In genomic region chr17:88870342-88870985, GRCm38 (mm10) we compare ENCODE assay signal across 27 mouse cellular contexts.
DNase-seq lines count a peak whose midpoint lies in the region; ATAC-seq and TF ChIP-seq lines count a peak whose summit lies in the region.
"Had no signal": no experiment of that assay in that cellular context is flagged by ENCODE, and none has a peak within 500 bp of the region (broad histone marks: within the 10 kb centered on the region; RNA-seq: fewer than 3 reads in every experiment).

No protein-coding gene starts in this region.

- no peak overlapping the region for H3K4me2 ChIP-seq in midbrain, embryonic 13.5 days (replicated peaks)
- H3K4me2 ChIP-seq: embryonic facial prominence, embryonic 12.5 days; heart, embryonic 11.5 days; hindbrain, embryonic 14.5 days; limb, embryonic 12.5 days had no signal

- TF ChIP-seq CTCF in lung, adult 2 months (IDR thresholded peaks at IDR 0.05; ENCODE audit: insufficient read depth, low read length) = no peak

- intact Hi-C loops in gastrocnemius, postnatal 36 days (cut with DNase I) = no loop called here

- H3K9ac ChIP-seq in midbrain, embryonic 13.5 days (replicated peaks) = no peak overlapping the region
- H3K9ac ChIP-seq: embryonic facial prominence, embryonic 12.5 days; hindbrain, embryonic 14.5 days; limb, embryonic 12.5 days had no signal

- H3K9me3 ChIP-seq in midbrain, embryonic 13.5 days = no peaks in the 10 kb centered on the region
- H3K9me3 ChIP-seq: embryonic facial prominence, embryonic 12.5 days; limb, embryonic 12.5 days; megakaryocyte, embryonic 14.5 days had no signal

- no peak for TF ChIP-seq POLR2A in lung, adult 2 months (IDR thresholded peaks at IDR 0.05; ENCODE audit: borderline replicate concordance, extremely low read depth, low read depth, low read length)

- DNase-seq in embryo, embryonic 10.5 days (ENCODE audit: low spot score) = peak; percentile 2
- DNase-seq in embryo, embryonic 10 days (ENCODE audit: low spot score) = no peak
- peak; percentile 70 for DNase-seq in heart, adult 11 months
- no peak for DNase-seq in heart, adult 9 months (ENCODE audit: low spot score in 2 of 2)
- peak; percentile 89 for DNase-seq in Muller cell, postnatal 12 days (ENCODE audit: inconsistent ontology term)
- no peak for DNase-seq in lung, adult 2 months
- DNase-seq in gastrocnemius, postnatal 36 days = no peak
- DNase-seq: adrenal gland, postnatal 14 days; cerebellum, postnatal 25 days; embryo, embryonic 11 days; heart, postnatal 10 days; kidney, adult 2 months; kidney, postnatal 36 days; lung, postnatal 4 days; right cerebral cortex, postnatal 4 days; thymus, adult 18-20 months; thymus, postnatal 36 days had no signal

- no peaks in the 10 kb centered on the region for H3K36me3 ChIP-seq in midbrain, embryonic 13.5 days
- H3K36me3 ChIP-seq: embryonic facial prominence, embryonic 12.5 days; limb, embryonic 12.5 days had no signal

- 0 out of 2 replicates have a peak, but pooled peaks cover 5% of the 10 kb centered on the region for H3K4me1 ChIP-seq in midbrain, embryonic 13.5 days (replicated peaks)
- H3K4me1 ChIP-seq in lung, adult 2 months (ENCODE audit: control insufficient read depth, insufficient read depth, low read length) = no peaks in the 10 kb centered on the region
- H3K4me1 ChIP-seq: embryonic facial prominence, embryonic 12.5 days; limb, embryonic 12.5 days; megakaryocyte, embryonic 14.5 days had no signal

- H3K27me3 ChIP-seq in midbrain, embryonic 13.5 days = no peaks in the 10 kb centered on the region
- H3K27me3 ChIP-seq: embryonic facial prominence, embryonic 12.5 days; limb, embryonic 12.5 days; megakaryocyte, embryonic 14.5 days had no signal

- 67% methylated on average over 4 of the region's 4 CpGs for WGBS in midbrain, embryonic 13.5 days
- WGBS in lung, adult 2 months = 80% methylated on average over 4 of the region's 4 CpGs

- H3K4me3 ChIP-seq in midbrain, embryonic 13.5 days (replicated peaks) = no peak overlapping the region
- H3K4me3 ChIP-seq in lung, adult 2 months (replicated peaks; ENCODE audit: extremely low read depth, low read depth, low read length) = no peak overlapping the region
- H3K4me3 ChIP-seq: embryonic facial prominence, embryonic 12.5 days; layer of hippocampus, adult 2 months; left cerebral cortex, adult 2 months; limb, embryonic 12.5 days; megakaryocyte, embryonic 14.5 days had no signal

- peak; percentile 43; the same call in 1 of the 2 replicates for ATAC-seq in midbrain, embryonic 13.5 days
- ATAC-seq: inflammation-experienced regulatory T-cells, adult 6 months had no signal

- no peak overlapping the region for H3K27ac ChIP-seq in midbrain, embryonic 13.5 days
- H3K27ac ChIP-seq: embryonic facial prominence, embryonic 12.5 days; hindbrain, embryonic 14.5 days; layer of hippocampus, adult 2 months; left cerebral cortex, adult 2 months; limb, embryonic 12.5 days; stomach, postnatal 0 days had no signal

Comparison
In these comparisons a context has a peak if more than half of its experiments do, and no peak if none do; other contexts are left out.
1. DNase-seq: peak in embryo, embryonic 10.5 days (single experiment), heart, adult 11 months (single experiment) and Muller cell, postnatal 12 days (single experiment); none in embryo, embryonic 10 days (single experiment), heart, adult 9 months (0 of 2), lung, adult 2 months (single experiment) and gastrocnemius, postnatal 36 days (0 of 2).